Mouse (Mus musculus): ENCODE measurements around the gene Rhbdl2. TPM values are rescaled to one million over a fixed set of nuclear protein-coding genes. Genes with fewer than 3 reads are reported as not detected.
A peak's percentile ranks its signal among the peaks of the same experiment; 100 is the strongest.

The Rhbdl2 gene
- total and polyA plus RNA-seq, 2 experiments from 2014 or later = 1.2 to 1.4 TPM

GRCm38 (mm10) chr4:123768234-123768633, 19.4 kb upstream of the Rhbdl2 start:
- no peak for TF ChIP-seq CTCF (IDR thresholded peaks at IDR 0.05)
- Histone ChIP-seq H3K9me3 (ENCODE audit: low read length) (no peaks in the 10 kb centered on the region), H3K27ac (ENCODE audit: low read depth, low read length) (no peak overlapping the region), H3K9ac (replicated peaks; ENCODE audit: low read length, poor library complexity, severe bottlenecking) (no peak overlapping the region), H3K4me1 (ENCODE audit: insufficient read depth, low read length) (no peaks in the 10 kb centered on the region), H3K36me3 (ENCODE audit: insufficient read depth, low read length) (no peaks in the 10 kb centered on the region), H3K4me2 (ENCODE audit: low read depth, low read length, poor library complexity, severe bottlenecking) (no peak overlapping the region), H3K27me3 (ENCODE audit: insufficient read depth, low read length) (no peaks in the 10 kb centered on the region), H3K4me3 (ENCODE audit: low read depth, low read length) (no peak overlapping the region)
- DNase-seq (ENCODE audit: low spot score) (no peak), ATAC-seq (ENCODE audit: low FRiP score) (no peak)
- 66% methylated on average over 4 of the region's 4 CpGs for WGBS

DNA sequence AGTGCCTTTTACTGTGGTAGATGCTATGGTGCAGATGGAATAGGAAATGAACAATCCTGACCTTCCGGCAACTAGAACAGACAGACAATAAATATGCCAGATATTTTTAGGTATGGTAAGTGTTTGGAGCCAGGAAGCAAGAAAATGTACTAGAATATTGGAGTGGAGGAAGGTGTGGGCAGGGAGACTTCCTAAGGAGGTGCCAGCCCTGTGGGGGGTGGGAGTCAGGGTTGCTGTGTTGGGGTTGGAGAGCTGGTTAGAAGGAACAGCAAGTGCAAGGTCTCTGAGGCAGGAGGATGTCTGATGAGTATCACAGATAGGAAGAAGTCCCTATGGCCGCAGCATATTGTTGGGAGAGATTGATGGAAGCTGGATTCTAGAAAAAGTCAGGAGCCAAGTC, 5.0 kb downstream of the Rhbdl2 start:
- H3K36me3 ChIP-seq (ENCODE audit: insufficient read depth, low read length) = no peaks in the 10 kb centered on the region
- WGBS = 88% methylated on average over 2 of the region's 2 CpGs
- DNase-seq (ENCODE audit: low spot score) = no peak
- H3K4me1 ChIP-seq (ENCODE audit: insufficient read depth, low read length) = no peaks in the 10 kb centered on the region
- H3K27ac ChIP-seq (ENCODE audit: low read depth, low read length) = no peak overlapping the region
- no peak overlapping the region for H3K4me2 ChIP-seq (ENCODE audit: low read depth, low read length, poor library complexity, severe bottlenecking)
- H3K9me3 ChIP-seq (ENCODE audit: low read length) = no peaks in the 10 kb centered on the region
- TF ChIP-seq CTCF (IDR thresholded peaks at IDR 0.05) = no peak
- H3K4me3 ChIP-seq (ENCODE audit: low read depth, low read length) = no peak overlapping the region
- no peak for ATAC-seq (ENCODE audit: low FRiP score)
- H3K27me3 ChIP-seq (ENCODE audit: insufficient read depth, low read length) = no peaks in the 10 kb centered on the region
- no peak overlapping the region for H3K9ac ChIP-seq (replicated peaks; ENCODE audit: low read length, poor library complexity, severe bottlenecking)

GRCm38 (mm10) chr4:123793136-123793535, 5.5 kb downstream of the Rhbdl2 start:
- H3K4me1 ChIP-seq (ENCODE audit: insufficient read depth, low read length) = no peaks in the 10 kb centered on the region
- no peak for DNase-seq (ENCODE audit: low spot score)
- H3K27ac ChIP-seq (ENCODE audit: low read depth, low read length) = no peak overlapping the region
- H3K9ac ChIP-seq (replicated peaks; ENCODE audit: low read length, poor library complexity, severe bottlenecking) = no peak overlapping the region
- no peak for TF ChIP-seq CTCF (IDR thresholded peaks at IDR 0.05)
- 98% methylated on average over 6 of the region's 6 CpGs for WGBS
- no peaks in the 10 kb centered on the region for H3K27me3 ChIP-seq (ENCODE audit: insufficient read depth, low read length)
- ATAC-seq (ENCODE audit: low FRiP score) = no peak
- no peaks in the 10 kb centered on the region for H3K9me3 ChIP-seq (ENCODE audit: low read length)
- no peaks in the 10 kb centered on the region for H3K36me3 ChIP-seq (ENCODE audit: insufficient read depth, low read length)
- no peak overlapping the region for H3K4me3 ChIP-seq (ENCODE audit: low read depth, low read length)
- no peak overlapping the region for H3K4me2 ChIP-seq (ENCODE audit: low read depth, low read length, poor library complexity, severe bottlenecking)

DNA sequence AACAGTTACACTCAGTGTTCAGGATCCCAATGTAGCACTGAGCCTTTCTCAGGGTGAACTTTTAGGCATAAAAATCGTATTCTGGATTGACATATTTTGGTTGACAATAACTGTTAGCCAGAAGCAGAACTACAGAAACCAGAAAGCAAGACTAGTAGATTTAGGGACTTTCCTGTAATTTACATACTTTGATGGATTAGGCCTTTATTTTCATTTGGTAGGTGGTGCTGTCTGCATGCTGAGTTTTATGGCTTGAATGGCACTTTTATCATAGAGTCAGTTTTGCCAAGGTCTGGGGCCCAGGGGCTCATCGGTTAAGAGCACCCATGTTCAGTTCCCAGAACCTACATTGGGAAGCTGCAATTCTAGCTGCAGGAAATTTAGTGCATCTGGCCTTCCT, 7.4 kb downstream of the Rhbdl2 start:
- no peaks in the 10 kb centered on the region for H3K4me1 ChIP-seq (ENCODE audit: insufficient read depth, low read length)
- H3K27me3 ChIP-seq (ENCODE audit: insufficient read depth, low read length) = no peaks in the 10 kb centered on the region
- no peaks in the 10 kb centered on the region for H3K9me3 ChIP-seq (ENCODE audit: low read length)
- no peak overlapping the region for H3K4me3 ChIP-seq (ENCODE audit: low read depth, low read length)
- no peak overlapping the region for H3K9ac ChIP-seq (replicated peaks; ENCODE audit: low read length, poor library complexity, severe bottlenecking)
- no peak for ATAC-seq (ENCODE audit: low FRiP score)
- no peaks in the 10 kb centered on the region for H3K36me3 ChIP-seq (ENCODE audit: insufficient read depth, low read length)
- no peak for TF ChIP-seq CTCF (IDR thresholded peaks at IDR 0.05)
- no peak overlapping the region for H3K4me2 ChIP-seq (ENCODE audit: low read depth, low read length, poor library complexity, severe bottlenecking)
- no peak for DNase-seq (ENCODE audit: low spot score)
- 65% methylated on average over 2 of the region's 2 CpGs for WGBS
- no peak overlapping the region for H3K27ac ChIP-seq (ENCODE audit: low read depth, low read length)

DNA sequence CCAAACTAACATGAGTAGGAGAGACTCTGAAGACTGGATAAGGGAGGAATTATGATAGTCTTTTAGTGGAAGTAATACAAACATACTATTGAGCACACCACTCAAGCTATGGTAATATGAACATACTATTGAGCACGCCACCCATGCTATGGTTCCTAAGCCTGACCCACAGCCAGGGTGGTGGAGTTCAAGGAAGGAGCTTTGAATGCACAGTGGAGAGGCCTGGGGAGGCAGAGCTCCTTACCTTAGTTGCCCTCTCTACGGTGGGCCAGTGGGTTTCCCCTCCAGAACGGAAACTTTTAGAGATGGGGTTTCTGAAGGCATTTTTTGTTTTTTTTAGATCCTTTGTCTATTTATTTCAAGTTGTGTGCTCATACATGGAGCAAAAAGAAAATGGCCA, 9.7 kb downstream of the Rhbdl2 start:
- no peak for TF ChIP-seq CTCF (IDR thresholded peaks at IDR 0.05)

GRCm38 (mm10) chr4:123797856-123798255, 10.2 kb downstream of the Rhbdl2 start:
- no peak for TF ChIP-seq CTCF (IDR thresholded peaks at IDR 0.05)
- DNase-seq (ENCODE audit: low spot score) (peak; percentile 46), ATAC-seq (ENCODE audit: low FRiP score) (0 out of 2 replicates have a peak, but pooled peaks have one; percentile 41)
- Histone ChIP-seq H3K27ac (ENCODE audit: low read depth, low read length) (no peak overlapping the region), H3K9me3 (ENCODE audit: low read length) (no peaks in the 10 kb centered on the region), H3K27me3 (ENCODE audit: insufficient read depth, low read length) (no peaks in the 10 kb centered on the region), H3K4me3 (ENCODE audit: low read depth, low read length) (no peak overlapping the region), H3K4me1 (ENCODE audit: insufficient read depth, low read length) (no peaks in the 10 kb centered on the region), H3K4me2 (ENCODE audit: low read depth, low read length, poor library complexity, severe bottlenecking) (no peak overlapping the region), H3K36me3 (ENCODE audit: insufficient read depth, low read length) (no peaks in the 10 kb centered on the region), H3K9ac (replicated peaks; ENCODE audit: low read length, poor library complexity, severe bottlenecking) (no peak overlapping the region)
- 36% methylated on average over 7 of the region's 7 CpGs for WGBS

More for the DNA sequence above, 9.7 kb downstream of the Rhbdl2 start:
- Histone ChIP-seq H3K4me1 (ENCODE audit: insufficient read depth, low read length) (no peaks in the 10 kb centered on the region), H3K36me3 (ENCODE audit: insufficient read depth, low read length) (no peaks in the 10 kb centered on the region), H3K4me2 (ENCODE audit: low read depth, low read length, poor library complexity, severe bottlenecking) (no peak overlapping the region), H3K9ac (replicated peaks; ENCODE audit: low read length, poor library complexity, severe bottlenecking) (no peak overlapping the region), H3K9me3 (ENCODE audit: low read length) (no peaks in the 10 kb centered on the region), H3K27me3 (ENCODE audit: insufficient read depth, low read length) (no peaks in the 10 kb centered on the region), H3K27ac (ENCODE audit: low read depth, low read length) (no peak overlapping the region), H3K4me3 (ENCODE audit: low read depth, low read length) (no peak overlapping the region)
- no peak for DNase-seq (ENCODE audit: low spot score)
- ATAC-seq (ENCODE audit: low FRiP score) = no peak
- 87% methylated on average over 3 of the region's 3 CpGs for WGBS

All from midbrain, postnatal 0 days (tissue).